Mouse (Mus musculus) embryo, embryonic 11 days (tissue): ENCODE results near the gene Pdf.
A peak's percentile ranks its signal among the peaks of the same experiment; 100 is the strongest.

Experiments
- DNase-seq: peaks from one replicate; pipeline ENCODE4 v3.0.0-alpha.2; 2015

Pdf gene

DNA sequence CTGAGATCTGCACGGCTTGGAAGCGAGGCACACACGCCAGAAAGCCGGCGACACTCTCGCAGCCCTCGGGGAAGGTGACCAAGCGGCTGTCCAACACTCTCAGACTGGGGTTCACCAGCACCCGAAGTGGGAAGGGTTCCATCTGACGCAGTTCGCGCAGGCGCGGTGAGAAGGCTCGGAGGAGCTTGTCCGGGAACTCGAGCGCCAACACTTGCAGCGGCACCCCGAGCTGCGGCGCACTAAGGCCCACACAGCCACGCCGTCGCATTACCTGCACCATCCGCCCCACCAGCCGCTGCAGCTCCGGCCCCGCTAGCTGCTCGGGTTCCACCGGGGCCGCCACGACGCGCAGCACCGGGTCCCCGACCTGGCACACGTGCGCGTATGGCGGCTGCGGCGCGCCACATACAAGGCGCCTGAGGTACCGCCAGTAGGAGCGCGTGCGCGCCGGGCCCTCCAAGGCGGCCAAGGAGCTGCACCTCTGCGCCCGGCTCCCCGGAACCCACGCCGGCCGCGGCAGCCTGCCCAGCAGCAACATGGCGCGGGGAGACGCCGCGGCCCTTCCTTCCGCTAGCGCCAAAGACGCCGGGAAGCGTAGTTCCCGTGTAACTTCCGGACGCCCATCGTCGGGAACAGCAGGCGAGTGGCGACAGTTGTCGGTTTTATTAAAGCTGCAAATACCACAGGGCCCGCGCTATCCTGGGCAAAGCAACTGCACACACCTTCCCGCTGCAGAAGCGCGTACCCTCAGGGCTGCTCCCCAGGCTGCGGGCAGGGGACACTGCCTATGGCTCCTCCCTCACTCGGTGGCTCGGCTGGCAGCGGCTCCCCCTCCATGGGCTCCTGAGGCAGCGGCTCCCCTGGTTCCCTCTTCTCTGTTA is at the start of gene Pdf:
TSS of gene Pdf (minus strand) at position 554 of the 881 bp plus-strand sequence.
- peak; percentile 87 for DNase-seq

DNA sequence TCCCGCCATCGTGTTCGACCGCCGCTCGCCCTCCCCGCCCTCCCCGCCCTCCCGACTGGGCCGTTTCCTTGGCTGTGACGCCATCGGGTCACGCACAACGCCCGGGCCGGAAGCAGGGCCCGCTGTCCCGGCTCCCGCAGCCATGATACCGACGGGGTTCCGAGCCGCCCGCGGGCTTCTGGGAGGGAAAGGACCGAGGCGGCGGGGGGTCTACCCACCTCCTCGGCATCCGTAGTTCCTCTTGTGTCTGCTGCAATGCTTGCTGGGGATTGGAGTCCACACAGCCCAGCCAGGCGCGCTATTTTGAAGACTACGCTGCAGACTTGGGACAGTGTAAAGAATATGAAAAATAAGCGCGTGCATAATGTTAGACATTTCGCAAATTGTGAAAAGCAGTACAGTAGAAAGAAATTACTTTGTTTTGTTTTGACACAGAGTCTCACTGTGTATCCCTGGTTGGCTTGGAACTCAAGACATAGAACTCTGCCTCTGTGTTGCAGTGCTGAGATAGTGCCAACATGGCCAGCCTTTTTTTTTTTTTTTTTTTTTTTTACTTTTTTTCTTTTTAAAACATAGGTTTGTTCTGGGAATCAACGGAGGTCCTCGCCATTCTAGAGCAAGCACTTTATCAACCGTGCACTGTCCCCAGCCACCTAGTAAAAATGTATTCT is 48.1 kb upstream of the Pdf start, which contains the start of gene Terf2:
TSS of gene Terf2 (minus strand) at position 182 of the 671 bp plus-strand sequence.
- DNase-seq: peak; percentile 97

DNA sequence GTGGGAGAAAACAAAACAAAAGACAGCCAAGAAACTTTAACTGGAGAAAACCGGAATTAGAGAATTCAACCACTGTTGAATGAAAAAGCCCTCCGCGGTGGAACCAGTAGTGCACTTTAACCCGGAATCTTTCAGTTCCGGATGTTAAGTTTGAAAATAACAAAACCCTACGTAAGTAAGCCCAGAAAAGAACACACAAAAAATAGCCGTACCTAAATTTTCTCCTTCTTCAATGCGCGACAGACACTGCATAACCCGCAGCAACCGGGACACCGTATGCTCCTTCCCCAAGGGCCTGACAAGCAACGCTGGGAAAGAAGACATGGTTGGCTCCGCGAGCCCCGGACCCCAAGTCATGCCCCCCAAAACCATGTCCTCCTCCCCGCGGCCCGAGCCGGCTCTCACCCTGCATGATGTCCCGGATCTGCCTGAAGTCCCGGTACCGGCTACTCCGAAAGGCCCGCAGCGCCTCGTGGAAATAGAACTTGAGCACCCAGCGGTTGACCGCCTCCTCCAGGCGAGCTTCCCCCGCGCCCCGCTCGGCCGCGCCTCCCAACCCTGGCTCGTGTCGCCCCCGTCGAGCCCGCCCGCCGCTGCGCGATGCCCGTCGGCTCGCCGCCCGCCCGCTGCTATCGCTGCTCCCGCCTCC is 47.4 kb upstream of the Pdf start:
- peak; percentile 60 for DNase-seq

DNA sequence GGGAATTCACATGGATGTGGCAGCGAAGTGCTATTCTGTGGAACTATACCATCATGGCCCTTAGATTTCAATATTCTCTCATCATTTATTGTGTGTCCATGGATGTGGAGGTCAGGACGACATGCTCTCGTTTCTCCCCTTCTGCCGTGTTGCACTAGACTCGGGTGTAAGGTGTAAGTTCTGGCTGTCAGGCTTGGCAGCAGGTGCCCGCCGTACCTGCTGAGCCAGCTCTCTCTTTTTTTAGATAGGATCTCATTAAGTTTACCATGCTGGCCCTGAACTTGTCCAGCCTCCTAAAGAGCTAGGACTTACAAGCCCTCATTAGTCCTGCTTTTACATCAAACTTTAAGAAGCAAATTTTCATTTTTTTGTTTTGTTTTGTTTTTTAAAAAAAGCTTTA is 42.1 kb upstream of the Pdf start:
- no peak for DNase-seq

DNA sequence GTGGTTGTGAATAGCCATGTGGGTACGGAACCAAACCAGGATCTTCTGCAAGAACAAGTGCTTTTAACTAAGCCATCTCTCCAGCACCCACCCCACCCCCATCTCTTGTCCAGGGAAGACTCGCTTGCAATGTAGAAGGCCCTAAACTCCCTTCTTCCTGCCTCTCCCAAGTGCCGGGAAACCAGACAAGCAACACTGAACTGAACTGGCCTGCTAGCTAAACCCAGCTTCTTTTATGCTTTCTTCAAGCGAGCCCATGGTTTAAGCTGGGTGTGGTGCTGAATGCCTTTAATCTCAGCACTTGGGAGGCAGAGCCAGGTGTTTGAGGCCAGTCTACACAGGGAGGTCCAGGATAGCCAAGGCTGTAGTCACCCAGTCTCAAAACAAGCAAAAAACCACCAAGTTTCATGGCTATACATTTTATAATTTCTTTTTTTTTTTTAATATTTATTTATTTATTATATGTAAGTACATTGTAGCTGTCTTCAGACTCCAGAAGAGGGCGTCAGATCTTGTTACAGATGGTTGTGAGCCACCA is 40.2 kb upstream of the Pdf start:
- DNase-seq: no peak

DNA sequence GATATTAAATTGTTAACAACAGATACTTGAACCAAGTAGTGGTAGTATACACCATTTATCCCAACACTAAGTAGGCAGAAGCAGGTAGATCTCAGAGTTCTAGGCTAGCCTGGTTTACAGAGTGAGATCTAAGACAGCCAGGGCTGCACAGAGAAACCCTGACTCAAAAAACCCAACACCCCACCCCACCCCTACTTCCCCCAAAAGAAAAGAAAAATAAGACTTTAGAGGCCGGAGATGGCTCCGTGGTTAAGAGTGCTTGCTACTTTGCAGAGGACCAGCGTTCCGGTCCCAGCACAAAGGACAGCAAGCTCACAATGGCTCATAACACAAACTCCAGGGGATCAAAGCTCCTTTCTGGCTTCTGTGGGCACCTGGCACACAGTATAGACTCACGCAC is 37.6 kb upstream of the Pdf start:
- no peak for DNase-seq

DNA sequence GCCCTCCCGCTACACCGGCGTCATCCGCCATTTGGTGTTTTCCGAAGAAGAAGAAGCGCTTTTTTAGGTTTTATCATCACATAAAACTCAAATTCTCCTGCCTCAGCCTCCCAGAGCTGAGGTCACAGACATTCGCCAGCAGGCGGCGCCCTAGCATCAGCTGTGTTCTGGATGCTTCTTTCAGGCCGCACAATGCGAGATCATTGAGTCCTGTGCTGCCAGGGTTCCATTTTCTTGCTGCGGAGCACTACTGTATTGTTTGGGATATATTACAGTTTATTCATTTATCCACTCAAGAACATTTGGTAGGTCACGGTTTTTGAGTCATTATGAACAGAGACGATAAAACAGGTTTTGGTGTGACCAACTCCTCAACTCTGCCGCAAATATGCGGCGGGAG is 36.9 kb upstream of the Pdf start:
- DNase-seq: no peak

DNA sequence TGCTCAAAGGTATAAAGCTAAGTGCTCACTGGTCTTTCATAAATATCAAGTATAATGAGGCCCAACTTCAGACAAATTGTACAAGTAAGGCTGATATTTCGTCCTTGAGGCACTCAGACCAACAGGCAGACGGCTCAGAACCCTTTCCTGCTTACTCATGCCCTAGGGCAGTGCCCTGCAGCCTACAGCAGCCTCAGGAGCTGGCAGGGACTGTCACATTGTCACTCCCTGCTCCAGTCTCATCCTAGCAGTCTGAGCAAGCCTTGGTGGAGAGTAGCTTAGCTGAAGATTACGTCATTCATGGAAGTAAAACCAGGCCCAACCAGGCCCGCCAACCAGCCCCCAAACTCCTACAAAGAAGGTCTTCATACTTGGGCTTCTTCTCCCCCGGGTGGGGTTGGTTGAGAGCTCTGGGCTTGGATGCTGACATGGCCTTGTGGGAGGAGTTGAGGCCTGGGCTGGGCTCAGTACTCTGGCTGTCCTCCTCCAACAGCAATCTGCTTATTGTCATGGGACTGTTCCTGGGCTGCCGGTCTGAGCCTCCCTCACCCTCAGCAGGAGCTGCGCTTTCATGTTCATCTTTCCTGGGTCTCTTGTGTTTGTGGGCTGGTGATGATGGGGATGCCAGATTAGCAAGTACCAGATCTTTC is 27.9 kb upstream of the Pdf start:
- DNase-seq: no peak

DNA sequence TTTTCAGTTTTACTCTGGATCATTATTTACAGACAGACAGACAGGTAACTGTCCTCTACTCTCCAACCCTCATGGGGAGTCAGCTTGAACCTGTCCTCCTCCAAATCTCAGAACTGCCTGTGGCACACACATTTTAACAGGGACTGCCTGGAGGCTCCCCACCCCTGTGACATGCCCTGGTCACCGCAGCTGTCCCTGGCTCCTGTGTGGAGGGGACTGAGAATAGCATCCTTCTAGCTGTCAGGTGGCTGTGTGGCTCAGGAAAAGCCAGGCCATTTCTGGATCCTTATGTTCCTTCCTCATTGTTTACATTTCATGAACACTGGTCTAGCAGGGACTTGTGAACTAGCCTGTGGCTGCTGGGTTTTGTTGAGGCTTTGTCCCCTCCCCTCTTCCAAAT is 25.7 kb upstream of the Pdf start:
- DNase-seq: no peak

DNA sequence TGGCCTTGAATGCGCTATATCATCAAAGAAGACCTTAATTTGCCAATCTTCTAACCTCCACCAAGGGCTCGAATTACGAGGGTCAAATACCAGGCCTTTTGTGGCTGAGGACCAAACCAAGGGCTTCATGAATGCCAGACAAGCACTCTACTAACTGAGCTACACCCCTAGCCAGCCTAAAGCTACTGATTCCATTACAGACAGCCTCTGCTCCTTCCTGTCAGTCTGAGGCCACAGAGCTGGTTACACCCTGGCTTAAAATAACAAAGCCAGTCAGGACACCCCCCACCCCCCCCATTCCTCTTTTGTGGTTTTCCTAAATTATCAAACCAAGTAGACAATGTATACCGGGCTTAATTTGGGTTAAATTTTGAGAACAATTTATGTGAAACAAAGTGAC is 25.3 kb upstream of the Pdf start:
- no peak for DNase-seq

DNA sequence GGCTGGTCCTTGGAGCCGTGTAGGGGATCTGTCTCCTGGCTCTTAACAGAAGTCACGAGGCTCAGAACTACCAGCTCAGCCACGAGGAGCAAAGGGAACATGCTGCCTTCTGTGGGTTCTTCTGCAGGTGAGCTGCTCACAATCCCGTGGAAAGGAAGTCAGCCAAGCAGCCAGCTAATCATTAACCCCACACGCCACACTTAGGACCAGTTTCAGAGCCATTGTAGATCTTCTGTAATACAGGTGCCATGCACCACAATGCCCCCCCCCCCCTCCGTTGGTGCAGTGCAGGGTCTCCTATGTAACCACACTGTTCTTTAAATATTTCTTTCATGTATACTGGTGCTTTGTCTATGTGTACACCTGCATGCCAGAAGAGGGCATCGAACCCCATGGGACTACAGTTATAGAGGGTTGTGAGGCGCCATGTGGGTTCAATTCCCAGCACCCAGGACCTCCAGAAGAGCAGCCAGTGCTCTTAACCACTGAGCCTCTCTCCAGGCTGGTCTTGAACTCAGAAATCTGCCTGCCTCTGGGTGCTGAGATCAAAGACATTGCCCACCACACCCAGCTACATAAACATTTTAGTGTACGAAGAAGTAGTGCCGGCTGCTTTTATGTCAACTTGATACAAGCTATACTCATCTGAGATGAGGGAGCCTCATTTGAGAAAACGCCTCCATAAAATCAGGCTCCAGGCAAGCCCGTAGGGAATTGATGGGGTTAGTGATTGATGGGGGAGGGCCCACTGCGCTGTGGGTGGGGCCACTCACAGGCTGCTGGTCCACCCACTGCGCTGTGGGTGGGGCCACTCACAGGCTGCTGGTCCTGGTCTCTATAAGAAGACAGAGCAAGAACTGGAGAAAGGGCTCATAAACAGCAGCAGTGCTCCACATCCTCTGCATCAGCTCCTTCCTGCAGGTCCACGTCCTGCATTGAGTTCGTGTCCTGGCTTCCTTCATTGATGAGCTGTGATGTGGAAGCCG is 17.4 kb upstream of the Pdf start, which contains the start of gene Tmed6:
TSS of gene Tmed6 (minus strand) at position 134 of the 986 bp plus-strand sequence.
- DNase-seq: no peak

DNA sequence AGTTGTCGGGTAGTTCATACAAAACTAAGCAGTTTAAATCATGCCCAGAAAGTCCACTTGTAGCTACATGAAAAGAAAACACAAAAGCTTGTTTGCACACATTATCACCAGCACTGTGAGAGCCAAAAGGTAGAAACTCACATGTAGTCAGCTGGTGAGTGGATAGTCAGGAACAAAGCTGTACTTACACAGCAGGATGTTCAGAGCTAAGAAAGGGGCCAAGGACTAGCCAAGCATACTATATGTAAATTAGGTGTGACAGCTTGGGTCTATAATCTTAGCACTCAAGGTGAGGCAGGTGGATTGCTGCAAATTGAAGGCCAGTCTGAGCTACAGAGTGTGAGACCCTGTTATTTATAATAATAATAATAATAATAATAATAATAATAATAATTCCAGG is 14.2 kb upstream of the Pdf start:
- no peak for DNase-seq

DNA sequence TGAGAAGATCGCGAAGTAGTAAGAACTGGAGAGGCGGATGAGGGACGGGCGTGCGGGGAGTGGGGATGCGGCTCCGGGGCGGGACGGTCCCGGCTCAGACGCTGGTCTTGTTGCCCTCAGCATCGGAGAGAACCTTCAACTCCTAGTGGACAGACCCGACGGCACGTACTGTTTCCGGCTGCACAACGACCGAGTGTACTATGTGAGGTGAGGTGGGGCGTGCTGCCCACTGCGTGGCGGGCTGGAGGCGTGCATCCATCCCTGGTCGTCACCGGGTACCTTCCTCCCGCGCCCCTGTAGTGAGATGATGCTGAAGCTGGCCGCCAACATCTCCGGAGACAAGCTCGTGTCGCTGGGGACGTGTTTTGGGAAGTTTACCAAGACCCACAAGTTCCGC is 8.6 kb upstream of the Pdf start:
- no peak for DNase-seq

DNA sequence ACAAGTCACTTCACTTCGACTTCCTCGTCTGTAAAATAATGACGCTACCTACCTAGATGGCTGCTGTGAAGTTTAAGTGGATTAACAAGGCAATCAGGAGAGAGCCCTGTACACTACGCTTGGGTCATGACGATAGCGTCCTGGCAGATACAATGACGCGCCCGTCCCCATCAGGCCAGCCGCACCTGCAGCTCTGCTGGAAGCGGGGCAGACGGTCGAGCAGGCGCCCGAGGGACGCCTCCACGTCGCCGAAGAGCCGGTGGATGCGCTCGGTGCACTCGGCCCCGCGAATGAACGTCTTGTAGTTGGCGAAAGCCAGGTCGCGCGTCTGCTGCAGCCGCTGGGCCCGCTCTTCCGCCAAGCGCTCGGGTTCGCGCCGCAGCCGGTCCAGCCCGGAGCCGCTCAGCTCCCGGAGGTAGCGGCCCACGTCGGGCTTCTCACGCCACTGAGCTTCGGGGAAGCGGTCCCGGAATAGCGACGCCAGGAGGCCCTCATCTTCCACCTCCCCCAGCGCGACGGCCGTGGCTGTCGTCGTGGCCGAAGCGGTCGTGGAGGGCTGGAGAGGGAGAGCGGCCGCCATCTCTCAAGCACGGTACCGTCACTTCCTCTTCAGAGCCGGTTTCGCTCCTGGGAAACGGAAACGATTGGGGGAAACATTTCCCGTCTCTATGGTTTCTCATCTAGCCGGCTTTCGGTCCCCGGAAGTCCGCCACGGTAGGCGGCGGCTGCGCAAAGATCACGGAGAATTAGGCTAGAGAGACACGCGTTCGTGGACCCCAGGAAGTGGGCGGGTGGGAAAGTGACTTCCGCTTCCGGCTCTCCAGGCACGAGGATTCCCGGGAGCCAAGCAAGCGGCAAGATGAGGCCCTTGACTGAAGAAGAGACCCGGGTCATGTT is 7.9 kb upstream of the Pdf start, which contains the start of the genes Cog8 and Nip7:
TSS of gene Cog8 (minus strand) at position 614 of the 897 bp plus-strand sequence.
TSS of gene Nip7 (plus strand) at position 802 of the 897 bp plus-strand sequence.
- DNase-seq: peak; percentile 98

DNA sequence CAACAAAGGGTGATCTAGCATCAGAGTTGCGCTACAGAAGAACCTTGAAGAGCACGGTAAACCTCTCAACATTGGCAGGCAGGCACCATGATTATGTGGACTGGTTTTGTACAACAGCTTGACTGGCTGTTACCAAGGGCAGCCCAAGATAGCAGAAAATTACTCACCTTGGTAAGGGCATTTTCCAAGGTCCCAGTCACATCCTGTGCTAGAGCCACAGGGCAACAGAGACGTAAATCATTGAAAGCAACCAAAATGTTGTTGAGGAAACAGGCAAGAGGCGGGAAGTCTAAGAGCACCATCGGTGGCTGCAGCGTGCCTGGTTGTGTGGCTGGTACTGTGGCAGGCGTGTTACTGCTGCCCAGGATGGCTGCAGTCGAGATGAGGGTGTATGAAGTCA is 3.6 kb upstream of the Pdf start:
- no peak for DNase-seq

DNA sequence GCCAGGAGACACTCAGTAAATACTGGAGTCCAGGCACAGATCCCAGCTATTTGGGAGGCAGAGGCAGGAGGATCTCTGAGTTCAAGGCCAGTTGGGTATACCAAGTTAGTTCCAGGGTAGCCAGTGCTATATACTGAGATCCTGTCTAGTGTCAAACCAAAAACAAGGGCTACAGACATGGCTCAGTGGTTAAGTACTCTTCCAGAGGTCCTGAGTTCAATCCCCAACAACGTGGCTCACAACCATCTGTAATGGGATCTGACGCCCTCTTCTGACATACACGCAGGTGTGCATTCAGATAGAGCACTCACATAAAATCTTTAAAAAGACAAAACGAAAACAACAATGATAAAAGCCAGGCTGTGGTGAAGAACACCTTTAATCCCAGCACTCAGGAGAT is 1.1 kb upstream of the Pdf start:
- no peak for DNase-seq

DNA sequence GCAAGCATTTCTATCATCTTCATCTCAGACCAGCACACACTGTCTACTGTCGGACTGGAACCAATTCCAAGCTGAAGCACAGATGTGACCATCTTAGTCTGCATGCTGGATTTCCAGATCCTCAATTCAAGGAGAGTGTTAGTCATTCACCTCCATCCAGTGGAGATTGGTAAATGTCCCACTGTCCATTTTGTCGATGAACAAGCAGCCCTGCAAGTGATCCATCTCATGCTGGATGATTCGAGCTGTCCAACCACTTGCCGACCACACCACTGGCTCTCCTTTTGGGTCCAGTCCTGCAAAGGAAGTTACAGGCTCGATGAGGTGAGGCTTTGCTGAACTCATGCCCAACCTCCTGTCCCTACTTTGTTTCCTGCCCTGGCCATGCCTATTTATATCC is 1.4 kb downstream of the Pdf start:
- DNase-seq: no peak

DNA sequence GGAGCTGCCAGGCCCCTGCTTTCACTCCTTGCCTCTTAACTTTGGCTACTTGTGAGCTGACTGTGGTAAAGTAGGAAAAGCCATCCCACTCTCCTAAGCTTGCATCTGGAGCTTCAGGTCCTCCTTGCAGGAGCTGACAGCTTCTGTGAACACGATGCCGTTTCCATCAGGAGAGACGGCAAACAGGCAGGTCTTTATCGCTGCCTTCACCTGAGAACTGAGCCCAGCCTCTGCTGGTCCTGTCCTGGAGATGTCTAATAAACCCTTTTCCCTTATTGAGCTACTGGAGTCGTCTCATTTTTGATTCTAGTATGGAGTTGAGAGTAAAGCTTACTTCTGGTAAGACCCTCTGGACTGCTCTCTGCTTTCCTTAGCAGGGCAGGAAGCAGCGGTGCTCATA is 2.9 kb downstream of the Pdf start:
- DNase-seq: no peak

DNA sequence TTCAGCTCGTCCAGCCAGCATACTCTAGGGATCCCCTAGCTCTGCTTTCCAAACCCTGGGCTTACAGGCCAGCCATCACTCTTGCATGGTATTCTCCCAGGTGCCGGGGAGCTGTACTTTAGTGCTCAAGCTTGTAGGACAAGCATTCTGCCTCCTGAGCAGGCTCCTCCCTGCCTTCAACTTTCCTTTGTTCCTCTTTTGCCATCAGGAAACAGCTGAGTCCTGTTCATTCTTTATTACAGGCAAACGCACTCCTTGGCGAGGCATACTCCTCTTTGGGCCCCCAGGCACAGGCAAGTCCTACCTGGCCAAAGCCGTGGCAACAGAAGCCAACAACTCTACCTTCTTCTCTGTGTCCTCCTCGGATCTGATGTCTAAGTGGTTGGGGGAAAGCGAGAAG is 7.8 kb downstream of the Pdf start:
- no peak for DNase-seq

DNA sequence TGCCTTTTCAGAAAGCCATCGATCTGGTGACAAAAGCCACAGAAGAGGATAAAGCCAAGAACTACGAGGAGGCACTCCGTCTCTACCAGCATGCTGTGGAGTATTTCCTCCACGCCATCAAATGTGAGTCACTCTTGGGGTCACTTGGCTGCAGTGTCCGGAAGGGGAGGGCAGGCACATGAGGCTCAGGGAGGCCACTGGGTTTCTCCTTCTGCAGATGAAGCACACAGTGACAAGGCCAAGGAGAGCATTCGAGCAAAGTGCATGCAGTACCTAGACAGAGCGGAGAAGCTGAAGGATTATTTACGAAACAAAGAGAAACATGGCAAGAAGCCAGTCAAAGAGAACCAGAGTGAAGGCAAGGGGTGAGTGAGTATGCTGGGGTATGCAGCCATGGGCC is 11.8 kb downstream of the Pdf start:
- DNase-seq: no peak
